Mouse (Mus musculus) naive thymus-derived CD4-positive, alpha-beta T cell, adult 2 months (primary cell): Measurements from ENCODE around the gene Agbl3.

Experiments
- DNase-seq: peaks from one replicate; pipeline ENCODE4 v3.0.0-alpha.2; 2011; ENCODE audit warnings: low read depth

Gene Agbl3

DNA sequence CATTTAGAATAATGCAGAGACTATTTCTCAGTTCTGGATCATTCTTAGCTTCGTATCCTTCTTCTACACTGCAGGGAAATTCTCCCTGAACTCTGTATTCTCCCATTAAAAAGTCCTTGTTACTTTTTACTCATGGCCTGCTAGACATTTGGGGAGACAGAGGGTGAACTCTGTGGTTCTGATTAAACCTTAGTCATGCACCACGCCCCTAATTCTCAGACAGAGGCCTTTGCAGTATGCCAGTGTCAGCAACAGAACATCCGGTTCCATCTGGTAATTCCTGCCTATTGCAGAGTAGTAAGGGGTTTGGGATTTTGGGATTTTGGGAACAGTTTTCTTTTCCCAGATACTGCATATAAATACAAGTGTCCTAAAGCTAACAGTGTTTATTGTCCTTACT is 16.6 kb downstream of the Agbl3 start:
- DNase-seq: no peak

DNA sequence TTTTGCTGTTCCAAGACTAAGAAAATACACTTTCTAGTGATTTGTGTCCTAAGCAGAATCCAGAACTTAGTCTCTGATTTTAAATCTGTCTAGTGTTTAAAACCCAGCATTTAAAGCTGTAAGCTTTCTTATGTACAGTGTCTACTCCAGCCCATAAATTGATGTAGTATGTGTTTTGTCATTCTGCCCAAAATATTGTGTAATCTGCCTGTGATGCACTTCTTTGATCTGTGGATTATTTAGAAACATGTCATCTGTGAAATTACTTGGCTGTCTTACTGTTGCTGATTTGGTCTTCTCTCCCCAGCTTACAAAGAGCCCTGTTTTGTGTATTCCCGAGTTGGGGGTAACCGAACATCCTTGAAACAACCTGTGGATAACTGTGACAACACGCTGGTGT is 17.7 kb downstream of the Agbl3 start:
- DNase-seq: no peak

DNA sequence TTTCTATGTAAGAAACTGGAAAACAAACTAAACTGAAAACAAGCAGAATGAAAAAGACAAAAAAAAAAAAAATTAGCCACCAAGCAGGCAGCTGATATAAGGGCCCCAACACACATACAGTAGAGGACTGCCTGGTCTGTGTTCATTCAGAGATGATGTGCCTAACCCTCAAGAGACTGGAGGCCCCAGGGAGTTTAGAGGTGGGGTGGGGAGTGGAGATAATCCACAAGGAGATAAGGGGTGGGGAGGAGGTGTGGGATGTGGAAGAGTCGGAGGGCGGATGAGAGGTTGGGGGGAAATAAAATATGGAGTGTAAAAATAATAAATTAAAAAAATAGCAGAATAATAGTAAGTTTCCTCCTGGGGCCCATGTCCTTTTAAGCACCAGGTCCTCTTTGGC is 25.4 kb downstream of the Agbl3 start:
- DNase-seq: no peak

DNA sequence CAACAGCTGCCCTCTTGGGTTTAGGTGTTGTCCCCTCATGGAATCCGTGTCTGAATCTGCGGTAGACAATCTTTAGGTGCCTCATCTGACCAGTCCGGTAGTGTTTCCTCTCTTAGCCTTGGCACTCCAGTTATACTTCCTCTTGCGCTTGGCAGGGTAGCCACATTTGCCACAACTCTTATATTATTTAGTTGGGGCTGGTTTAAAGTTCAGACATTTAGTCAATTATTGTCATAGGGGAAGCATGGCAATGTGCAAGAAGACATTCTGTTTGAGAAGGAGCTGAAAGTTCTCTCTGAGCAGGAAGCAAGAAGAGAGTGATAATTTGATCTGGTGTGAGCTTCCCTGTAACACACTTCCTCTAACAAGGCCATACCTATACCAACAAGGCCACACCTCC is 30.4 kb downstream of the Agbl3 start:
- no peak for DNase-seq

DNA sequence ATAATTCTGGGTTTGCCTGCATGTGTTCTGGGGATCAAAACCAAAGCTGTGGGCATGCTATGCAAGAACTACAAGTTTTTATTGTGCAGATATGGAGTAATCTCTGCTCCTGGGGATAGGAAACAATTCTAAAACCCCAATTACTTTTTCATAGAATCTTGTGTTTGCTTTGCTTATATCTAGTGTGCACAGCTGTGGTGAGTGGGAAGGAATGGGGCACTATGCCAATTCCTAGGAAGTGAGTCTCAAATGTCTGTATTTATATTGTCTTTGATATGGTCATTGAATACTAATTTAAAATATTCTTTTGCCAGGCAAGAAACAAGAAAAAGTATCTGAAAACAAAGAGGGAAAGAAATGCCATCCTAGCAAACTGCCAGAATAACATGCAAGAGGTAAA is 44.2 kb downstream of the Agbl3 start:
- DNase-seq: no peak

DNA sequence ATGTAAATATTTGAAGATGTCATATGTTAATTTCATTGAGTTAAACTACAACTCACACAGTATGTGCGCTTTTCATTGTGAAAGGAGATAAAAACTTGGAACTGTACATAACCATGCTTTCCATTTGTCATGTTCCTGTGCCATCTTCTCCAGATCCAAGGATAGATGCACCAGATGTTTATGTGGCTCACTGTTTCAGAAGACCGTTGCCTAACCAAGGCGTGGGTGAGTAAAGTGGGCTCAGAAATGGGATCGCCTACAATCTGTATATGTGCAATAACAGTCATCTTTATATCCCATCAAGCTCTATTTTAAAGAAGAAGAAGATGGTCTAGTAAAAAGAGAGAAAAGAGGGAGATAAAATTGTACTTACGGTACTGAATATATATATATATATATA is 52.1 kb downstream of the Agbl3 start:
- no peak for DNase-seq

DNA sequence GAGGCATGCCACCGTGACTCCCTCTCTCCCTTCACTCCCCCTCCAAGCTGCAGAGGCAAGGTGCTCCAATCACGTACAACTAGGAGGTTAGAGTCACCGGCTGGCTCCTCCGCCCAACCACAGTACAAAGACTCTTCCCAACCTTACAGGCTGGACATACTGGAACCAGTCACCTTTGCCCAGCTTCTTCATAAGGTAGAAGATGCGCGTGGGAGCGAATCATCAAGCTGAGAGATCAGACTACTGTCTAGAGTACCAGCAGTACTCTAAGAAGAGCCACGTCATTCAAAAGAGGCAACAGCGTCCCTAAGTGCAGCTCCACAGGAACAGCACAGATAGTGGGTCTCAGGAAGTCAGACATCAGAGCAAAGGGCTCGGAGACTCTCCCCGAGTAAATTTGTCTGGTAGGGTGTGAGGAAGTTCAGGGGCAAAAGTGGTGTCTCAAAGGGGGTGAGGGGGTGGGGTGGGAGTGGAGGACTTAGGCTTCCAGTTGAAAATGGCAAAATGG is 81.4 kb downstream of the Agbl3 start:
- peak; percentile 55 for DNase-seq

DNA sequence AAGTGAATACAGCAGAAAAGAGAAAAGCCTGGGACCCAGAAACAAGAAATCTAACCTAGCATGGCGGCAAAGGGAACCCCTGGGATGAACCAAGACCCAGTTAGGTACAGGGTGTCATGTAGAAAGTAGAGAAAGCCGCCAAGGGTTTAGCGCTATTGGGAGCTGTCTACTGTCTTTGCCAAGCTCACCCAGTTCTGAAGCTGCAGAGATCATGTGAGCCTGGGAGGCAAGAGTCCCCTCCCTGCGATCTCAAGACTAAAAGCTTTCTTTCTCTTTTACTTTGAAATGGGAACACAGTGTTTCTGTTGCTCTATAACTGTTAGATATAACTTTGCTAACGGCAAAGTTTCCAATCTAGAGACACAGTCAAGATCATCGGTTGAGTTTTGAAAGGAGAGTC is 82.1 kb downstream of the Agbl3 start:
- peak; percentile 76 for DNase-seq

DNA sequence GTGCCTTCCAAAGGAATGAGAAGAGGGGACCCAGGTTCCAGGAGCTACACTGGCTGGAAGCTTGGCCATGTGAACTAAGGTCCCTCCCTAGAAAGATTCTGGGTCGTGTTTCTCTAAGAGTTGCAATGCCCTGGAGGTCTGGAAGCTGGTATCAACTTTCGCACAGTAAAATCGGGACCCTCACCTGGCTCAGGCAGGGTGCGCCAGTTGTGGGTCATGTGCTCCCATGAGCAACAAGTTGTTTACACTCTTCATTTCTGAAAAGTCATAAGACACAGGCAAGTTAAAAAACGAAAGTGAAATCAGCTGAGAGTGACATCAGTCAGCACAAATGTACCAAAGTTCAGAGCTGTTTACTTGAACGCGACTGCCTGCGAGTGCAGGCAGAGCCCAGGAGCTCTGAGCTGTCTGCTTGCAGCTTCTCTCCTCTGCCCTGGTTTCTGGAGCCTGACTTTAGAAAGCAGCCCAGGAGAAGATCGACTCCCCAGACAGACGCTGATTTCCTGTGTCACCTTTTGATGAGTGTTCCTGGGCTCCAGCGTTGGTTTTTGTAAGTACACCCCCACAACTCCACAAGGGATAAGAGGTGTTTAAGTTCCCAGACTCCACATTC is 82.7 kb downstream of the Agbl3 start, which contains the start of gene Tmem140:
TSS of gene Tmem140 (plus strand) at position 356 of the 613 bp plus-strand sequence.
- DNase-seq: peak; percentile 85

DNA sequence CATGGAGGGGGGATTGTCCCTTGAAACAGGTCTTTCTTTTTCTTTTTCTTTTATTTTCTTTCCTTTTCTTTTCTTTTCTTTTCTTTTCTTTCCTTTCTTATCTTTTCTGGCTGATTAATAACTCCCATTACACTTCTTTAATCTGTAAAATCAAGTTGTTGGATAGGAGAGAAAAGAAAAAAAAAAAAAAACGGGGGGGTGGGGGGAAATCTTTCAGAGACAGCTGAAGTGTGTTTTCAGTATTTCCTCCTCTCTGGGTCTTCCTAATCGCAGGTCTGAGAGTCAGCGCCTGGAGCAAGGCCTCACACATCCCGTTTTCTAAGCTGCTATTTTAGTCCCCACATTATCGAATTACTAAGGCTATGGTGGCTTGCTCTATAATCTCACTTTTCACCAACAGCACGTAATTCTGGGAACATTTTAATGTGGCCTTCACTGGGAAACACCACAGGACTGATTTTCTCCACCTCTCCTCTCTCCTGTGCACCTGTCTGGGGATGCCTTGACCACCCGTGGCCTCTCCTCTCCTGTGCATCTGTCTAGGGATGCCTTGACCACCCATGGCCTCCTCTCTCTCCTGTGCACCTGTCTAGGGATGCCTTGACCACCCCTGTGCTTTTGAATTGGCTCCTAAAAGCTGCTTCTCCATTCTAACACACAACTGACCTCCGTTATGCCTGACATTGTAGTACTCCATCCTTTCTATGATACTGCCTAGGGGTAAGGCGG is 83.7 kb downstream of the Agbl3 start:
- DNase-seq: no peak

DNA sequence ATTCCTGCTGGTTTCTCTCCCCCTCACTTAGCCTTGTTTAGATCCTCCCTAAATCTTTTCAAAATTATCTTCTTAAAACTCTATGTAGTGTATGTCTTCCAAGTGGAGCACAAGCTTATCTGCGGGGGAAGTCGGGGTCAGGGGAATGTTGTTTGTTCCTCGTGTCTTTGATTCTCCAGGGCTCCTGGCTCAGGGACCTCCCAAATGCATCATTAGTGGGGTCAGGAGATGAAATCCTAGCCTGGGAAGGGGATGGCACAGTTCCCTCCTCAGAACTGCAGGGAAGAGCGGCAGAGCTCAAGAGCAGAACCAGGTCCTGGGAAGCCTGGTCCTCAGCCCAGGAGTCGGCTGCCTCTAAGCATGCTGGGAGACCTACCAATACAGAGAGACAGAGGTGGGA is 85.0 kb downstream of the Agbl3 start:
- no peak for DNase-seq

DNA sequence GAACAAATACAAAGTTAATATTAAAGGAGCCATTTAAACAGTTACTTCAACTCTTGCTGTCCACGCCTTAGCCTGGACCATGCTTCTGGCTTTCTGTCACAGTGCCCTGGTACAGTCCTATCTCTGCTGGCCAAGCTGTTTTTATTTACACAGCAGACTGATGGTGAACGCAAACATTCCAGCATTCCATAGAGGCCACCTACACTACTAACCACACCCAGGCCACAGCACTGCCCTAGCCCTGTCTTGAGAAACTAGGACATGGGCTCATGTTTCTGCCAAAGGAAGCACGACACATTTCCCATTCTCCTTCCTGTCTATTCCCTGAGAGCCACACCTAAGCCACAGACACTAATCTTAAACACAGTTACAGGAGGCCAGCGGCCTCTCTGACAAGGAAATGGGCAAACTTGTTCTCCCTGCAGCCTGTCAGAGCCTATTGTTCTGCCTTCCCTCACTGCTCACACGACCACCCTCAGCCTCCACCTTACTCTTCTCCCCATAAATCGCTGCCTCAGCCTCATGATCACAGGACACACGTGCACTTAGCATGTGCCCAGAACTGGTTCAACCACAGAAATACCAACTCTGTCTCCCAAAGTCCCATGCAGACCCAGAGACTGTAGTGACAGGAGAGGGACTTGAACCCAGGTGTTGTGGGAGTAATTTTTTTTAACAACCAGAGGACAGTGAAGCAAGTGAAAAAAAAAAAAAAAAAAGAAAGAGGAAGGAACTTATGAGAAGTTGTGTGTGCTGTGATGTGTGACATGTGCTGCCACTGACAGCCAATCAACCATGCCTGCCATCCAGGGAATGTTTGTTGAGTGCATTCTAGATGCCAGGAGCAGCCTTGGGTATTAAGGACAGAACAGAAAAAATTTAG is 85.7 kb downstream of the Agbl3 start:
- no peak for DNase-seq

DNA sequence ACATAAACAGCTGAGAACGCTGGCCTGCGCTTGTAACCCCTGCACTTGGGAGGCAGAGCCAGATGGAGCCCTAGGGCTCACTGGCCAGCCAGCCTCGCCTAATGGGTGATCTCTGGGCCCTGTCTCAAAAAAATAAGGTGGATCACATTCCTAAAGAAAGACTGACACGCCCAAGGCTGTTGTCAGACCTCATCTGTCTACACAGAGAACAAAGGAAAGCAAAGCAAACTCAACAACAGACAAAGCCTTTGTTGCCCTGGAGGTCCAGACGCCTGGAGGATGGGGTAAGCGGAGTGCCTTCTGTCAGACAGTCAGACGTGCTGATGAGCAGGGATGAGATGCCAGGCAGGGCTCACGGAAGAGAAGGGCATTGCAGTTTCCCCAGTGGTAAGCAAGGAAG is 86.6 kb downstream of the Agbl3 start:
- no peak for DNase-seq

DNA sequence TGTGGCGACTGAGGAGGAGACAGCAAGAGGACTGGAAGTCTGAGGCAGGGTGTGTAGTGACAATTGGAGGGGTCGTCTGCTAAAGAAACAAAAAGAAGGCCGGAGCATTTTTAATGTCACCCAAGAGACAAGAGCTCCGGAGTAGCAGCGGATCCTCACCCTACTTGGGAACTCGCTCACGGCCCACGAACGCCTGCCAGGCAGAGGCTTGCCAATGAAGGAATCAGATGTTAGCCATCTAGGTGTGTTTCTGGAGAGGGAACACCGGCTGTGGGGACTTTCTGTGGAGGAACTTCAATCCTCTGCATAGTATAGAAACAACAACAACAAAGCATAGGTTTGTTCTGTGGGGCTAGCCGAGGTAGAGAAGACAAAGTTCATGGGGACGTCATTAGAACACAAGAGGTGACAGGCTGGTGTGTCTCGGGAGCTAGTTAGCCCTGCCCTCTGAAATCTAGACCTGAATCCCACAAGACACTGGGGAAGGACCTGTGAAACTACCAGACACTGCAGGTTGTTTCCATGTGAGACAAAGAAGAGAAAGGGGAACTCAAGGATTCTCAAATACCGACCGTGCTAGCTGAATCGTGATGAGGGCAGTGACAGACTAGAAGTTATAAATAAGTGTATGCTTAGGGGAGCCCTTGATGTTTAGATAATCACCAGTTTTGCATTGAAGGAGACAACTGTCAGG is 87.2 kb downstream of the Agbl3 start:
- DNase-seq: no peak

DNA sequence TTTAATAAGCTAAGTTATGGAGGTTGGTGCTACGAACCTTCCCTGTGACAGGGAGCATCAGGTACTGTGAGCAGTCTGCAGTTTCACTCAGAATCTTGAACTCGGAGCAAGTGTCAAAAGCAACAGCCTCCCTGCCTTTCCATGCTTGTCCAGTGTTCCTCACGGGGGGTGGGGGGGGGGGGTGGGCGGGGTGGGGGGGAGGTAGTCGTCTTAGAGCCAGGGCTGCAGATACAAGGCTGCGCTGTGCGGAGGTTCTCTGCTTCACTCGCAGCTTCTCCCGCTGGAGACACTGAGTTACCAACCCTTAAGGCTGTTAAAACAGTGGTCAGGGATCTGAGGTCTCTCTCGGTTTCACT is 87.7 kb downstream of the Agbl3 start:
- no peak for DNase-seq

DNA sequence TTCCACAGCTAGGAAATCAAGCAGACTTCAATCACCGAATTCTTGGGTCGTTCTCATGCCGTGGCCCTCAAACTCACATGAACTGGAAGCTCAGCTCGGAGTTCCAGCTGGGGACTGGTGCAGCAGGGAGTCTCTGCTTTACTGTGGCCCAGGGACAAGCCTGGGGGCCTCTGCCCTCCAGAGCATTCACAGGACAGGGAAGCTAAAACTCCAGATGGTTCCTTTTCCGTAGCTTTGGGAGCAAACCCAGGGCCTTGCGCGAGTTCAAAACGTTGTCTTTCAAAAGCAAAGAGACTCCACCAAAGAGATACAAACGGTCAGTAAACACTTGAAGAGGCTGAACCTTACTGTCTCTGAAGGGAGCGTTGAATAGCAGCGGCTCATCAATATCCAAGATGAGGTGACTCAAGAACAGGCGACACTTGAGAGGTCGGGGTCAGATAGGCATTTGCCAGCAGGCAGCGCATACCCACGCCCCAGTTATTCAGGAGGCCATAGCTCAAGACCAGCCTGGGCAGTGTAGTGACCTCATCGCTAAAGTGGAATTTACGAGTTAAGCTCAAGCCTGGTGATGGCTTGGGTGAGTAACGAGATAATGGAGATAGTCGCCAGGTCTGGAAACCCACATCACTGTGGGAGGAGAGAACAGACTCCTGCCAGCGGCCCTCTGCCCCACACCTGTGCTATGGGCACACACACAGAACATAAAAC is 88.4 kb downstream of the Agbl3 start:
- DNase-seq: no peak

DNA sequence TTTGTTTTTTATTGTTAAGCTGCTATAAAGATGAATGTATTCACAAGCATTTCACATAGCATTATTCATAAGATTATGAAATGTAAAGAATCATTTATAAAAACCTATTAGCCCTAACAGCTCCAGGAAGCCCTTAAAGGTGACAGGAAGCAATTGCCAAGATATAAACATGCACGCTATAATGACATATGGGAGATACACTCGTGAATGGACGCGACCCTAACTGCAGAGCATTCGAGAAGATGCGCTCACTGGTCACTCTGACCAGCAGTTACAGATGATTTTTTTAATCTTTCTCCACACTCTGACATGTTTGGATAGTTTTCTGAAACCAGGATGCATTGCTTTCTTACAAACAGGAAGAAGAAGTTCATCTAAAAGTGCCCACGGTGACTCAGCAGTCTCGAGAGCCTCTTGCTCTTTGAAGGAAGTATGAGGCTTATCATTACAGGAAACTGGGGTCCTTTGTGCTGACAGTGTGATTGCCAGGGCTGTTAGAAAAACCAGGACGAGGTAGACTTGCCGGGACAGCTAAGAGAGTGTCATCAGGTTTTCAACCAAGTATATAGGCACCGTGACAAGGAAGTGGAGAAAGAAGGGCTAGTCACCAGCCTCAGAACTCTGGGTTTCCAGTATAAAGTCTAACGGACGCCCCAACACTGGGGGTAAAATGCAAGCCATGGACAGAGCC is 89.1 kb downstream of the Agbl3 start:
- DNase-seq: peak; percentile 61

DNA sequence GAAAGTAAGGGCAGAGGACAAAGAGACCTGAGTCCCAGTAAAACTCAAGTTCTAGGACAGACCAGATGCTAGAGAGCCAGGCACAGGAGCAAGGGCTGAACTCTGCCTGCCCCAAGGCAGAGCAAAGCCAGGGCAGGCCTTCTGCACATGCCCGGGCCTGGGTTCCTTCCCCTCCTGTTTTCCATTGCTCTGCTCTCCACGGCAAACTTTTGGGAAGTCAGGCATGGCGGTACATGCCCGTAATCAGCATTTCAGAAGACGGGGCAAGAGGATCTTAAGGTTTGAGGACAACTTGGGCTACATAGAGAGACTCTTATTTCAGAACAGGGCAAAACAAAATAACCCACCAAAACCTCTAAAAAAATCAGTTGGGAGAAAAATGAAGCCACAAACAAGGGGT is 89.9 kb downstream of the Agbl3 start:
- DNase-seq: no peak

DNA sequence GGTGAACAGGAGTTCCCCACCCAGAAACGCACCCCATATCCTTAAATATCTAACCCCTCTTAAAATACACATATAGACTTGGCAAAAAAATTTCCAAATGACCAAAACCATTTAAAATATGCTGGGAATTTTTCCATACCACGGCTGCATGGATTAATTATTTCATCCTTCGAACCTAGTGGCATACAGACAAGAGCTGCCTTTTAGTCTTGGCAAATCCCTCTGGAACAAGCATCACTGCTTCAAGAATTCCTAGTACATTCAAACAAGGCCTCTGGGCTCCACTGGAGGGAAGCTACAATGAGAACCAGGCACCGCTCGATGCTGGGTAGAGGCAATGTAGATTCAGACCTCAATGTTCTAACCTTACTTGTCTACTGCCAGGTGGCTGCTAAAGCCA is 90.5 kb downstream of the Agbl3 start:
- no peak for DNase-seq

DNA sequence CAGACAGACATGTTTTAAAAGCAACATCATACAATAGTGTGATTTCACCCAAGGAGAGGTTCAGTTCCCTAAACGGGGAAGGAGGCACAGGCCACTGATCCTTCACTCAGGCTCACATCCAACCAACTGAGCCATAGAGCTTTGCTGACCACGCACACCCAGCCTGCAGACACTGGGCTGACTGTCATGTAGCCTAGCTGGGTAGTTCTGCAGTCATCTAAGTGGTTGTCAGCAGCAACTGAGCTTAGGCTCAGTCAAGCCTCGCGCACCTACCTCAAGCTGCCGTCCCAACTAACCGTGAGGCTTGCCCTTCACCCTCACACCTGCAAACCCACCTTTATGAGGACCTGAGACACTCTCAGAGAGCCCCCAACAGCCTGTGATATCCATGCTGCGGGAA is 91.7 kb downstream of the Agbl3 start:
- DNase-seq: no peak

DNA sequence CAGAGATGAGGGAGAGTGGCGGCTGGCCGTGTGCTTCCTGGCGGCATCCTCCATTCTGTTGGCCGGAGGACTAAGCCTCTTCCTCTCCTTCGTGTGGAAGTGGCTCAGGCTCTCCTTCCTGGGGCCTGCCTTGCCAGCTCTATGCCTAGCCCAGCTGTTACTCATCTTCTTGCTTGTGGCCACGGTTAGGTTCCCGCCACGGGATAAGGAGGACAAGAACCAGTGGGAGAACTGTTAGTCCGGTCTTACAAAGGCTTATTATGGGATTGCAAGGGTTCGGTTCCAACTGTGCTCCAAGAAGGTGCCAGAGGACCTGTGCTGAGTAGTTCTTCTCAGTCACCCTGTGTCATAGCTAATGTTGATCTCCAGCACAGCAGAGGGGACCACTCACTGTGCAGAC is 92.6 kb downstream of the Agbl3 start:
- DNase-seq: no peak
